Mouse (Mus musculus): ENCODE measurements at regions not wholly inside any gene's neighbourhood (a gene's known extent, or its start where the extent isn't known, plus 50 kb on each side); places are given as distances from the start of the nearest gene placed in this dataset.

DNA sequence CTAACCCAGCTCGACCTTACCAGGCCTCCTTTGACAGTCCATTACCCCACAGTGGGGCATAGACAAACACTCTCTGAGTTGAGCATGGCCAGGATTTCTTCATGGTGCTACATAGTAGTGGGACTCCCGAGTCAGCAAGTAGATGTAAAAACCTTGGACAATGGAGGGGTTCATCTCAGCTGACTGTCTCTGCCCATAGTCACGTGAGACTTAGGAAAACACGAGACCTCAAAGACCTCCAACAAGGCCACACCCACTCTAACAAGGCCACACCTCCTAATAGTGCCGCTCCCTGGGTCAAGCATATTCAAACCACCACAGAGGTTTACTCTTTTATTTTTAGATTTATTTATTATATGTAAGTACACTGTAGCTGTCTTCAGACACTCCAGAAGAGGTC is 52.5 kb upstream of the Cldn24 start:
- DNase-seq: no peak

DNA sequence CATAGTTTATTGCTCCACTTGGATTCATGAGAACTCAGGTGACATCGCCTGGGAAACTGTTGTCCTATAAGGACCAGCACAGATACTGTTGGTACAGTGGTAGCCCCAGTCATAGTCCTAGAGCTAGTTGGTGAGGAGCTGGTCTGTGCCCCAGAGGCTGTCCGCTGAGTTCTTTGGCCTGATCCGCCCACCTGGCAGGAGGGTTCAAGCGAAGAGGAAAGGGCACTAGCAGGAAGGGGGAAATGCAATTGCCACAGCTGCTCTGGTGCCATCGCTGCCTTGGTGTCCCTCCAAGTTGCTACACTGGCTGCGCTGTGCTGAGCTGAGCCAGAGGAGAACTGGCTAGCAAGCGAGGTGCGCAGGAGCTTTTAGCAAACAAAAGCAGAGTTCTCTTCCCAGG is 53.2 kb upstream of the Cldn24 start:
- no peak for DNase-seq

DNA sequence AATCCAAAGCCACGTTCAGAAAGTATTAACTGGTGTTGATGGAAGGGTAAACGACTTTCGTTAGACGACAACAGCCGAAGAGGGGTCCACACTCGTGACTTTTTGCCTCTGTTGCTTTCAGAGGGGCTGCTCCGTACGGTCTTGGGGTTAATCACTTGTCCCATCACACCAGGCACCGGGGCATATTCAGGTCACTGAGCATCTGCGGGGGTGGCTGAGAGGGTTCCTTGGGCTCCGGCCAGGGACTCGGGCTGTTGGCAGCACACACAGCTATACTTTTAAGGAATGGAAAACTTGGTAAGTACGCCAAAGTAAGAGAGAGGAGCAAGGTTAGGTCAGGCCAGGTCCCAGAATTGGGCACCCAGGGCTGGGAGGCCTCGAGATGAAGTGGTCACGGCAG is 50.7 kb upstream of the Cdkn2aip start:
- peak; percentile 6 to 9 for DNase-seq

DNA sequence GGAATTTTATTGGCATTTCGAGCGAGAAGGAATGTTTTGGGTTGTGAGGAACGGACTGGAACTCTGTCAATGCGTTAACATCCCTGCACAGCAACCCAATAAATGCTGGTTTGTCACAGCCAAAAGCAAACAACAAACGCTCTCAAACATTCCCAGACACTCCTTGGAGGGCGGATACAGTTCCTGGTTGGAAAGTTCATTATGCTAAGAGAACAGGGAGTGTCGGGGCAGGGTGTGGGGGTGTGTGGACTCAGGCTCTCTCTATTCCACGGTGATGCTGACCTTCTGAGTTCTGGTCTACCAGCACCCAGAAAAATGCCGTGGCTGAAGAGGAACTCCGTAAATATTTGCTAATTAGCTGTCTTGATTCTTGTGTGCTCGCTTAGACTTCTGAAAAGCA is 50.3 kb upstream of the Cdkn2aip start:
- no peak for DNase-seq
